In the genomic region with DNA sequence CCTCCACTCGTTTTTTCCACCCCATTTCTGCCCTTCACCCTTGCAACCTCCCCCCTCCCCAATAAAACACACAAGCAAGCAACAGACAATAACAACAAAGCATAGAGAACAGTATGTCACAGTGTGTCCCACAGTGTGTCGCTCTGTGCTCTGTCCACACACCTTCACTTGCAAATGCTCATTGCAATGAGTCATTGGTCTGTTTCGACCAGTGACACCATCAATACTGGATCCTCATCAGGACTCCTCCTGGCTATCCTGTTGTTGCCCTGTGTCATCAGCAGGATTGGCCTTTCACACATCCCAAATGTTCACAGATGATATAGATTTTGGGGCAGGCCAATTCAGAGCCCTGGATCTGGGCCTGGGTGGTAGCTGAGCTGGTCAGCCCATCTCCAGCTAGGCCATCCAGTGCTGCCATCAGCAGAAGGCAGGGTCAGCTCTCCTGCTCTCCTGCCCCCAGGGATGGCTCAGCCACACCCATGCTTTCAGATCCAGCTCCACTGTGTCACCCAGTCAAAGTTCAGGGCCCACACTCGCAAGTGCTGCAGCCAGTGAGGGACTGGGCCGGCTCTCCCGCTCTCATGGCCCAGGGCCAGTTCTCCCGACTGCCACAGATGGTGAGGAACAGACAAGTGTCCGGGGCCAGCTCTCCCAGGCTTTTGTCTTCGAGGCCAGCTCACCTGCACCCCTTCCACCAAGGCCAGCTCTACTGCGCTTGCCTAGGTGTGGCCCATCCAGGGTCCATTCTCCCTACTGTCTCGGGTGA, we compare ENCODE assay signal across 12 mouse cellular contexts.
DNase-seq lines count a peak whose midpoint lies in the region; ATAC-seq and TF ChIP-seq lines count a peak whose summit lies in the region.
"Had no signal": no experiment of that assay in that cellular context is flagged by ENCODE, and none has a peak within 500 bp of the region (broad histone marks: within the 10 kb centered on the region; RNA-seq: fewer than 3 reads in every experiment).

No protein-coding gene starts in this region.

- no peak for TF ChIP-seq POLR2A in heart, adult 2 months (IDR thresholded peaks at IDR 0.05; ENCODE audit: insufficient read depth, low read depth, low read length)

- intact Hi-C loops in heart, adult 2 months (cut with DNase I): no loop called here

- H3K4me3 ChIP-seq in kidney, embryonic 15.5 days (replicated peaks): no peak overlapping the region
- no peak overlapping the region for H3K4me3 ChIP-seq in intestine, embryonic 16.5 days (ENCODE audit: low read length)
- H3K4me3 ChIP-seq in liver, embryonic 15.5 days (replicated peaks): no peak overlapping the region
- H3K4me3 ChIP-seq in heart, adult 2 months: no peak overlapping the region
- H3K4me3 ChIP-seq: erythroblast, embryonic 14.5 days; midbrain, embryonic 12.5 days; stomach, embryonic 15.5 days had no signal

- TF ChIP-seq CTCF in heart, adult 2 months (IDR thresholded peaks at IDR 0.05): no peak

- no peak for TF ChIP-seq EP300 in heart, adult 2 months (IDR thresholded peaks at IDR 0.05; ENCODE audit: insufficient read depth, low read depth, low read length)

- no peak overlapping the region for H3K9ac ChIP-seq in kidney, embryonic 15.5 days
- H3K9ac ChIP-seq in intestine, embryonic 16.5 days (ENCODE audit: low read depth, low read length): peak overlapping the region; percentile 31; the same call in 1 of the 2 replicates
- no peak overlapping the region for H3K9ac ChIP-seq in liver, embryonic 15.5 days
- no peak overlapping the region for H3K9ac ChIP-seq in heart, adult 2 months (ENCODE audit: low read depth, low read length)
- H3K9ac ChIP-seq: midbrain, embryonic 12.5 days; stomach, embryonic 15.5 days had no signal

- peak; percentile 28 for DNase-seq in kidney, adult 18-20 months
- DNase-seq in brain, adult 2 months (ENCODE audit: low read depth, low spot score): peak; percentile 90
- DNase-seq in urinary bladder, adult 2 months (ENCODE audit: low spot score): no peak
- no peak for DNase-seq in gastrocnemius, adult 18-20 months (ENCODE audit: low spot score)
- no peak for DNase-seq in heart, adult 2 months

- no peak overlapping the region for H3K27ac ChIP-seq in kidney, embryonic 15.5 days
- H3K27ac ChIP-seq in intestine, embryonic 16.5 days (ENCODE audit: low read length): peak overlapping the region; percentile 15; the same call in 1 of the 2 replicates
- H3K27ac ChIP-seq in liver, embryonic 15.5 days (replicated peaks): peak overlapping the region; percentile 74
- H3K27ac ChIP-seq in heart, adult 2 months: no peak overlapping the region
- H3K27ac ChIP-seq: midbrain, embryonic 12.5 days; stomach, embryonic 15.5 days had no signal

- H3K27me3 ChIP-seq in kidney, embryonic 15.5 days: no peaks in the 10 kb centered on the region
- no peaks in the 10 kb centered on the region for H3K27me3 ChIP-seq in intestine, embryonic 16.5 days (replicated peaks; ENCODE audit: control insufficient read depth, insufficient read depth, low read length)
- H3K27me3 ChIP-seq in liver, embryonic 15.5 days: no peaks in the 10 kb centered on the region
- H3K27me3 ChIP-seq in heart, adult 2 months (ENCODE audit: control insufficient read depth, insufficient read depth, low read length): no peaks in the 10 kb centered on the region
- H3K27me3 ChIP-seq: midbrain, embryonic 12.5 days; stomach, embryonic 15.5 days had no signal

- H3K4me2 ChIP-seq in kidney, embryonic 15.5 days: no peak overlapping the region
- H3K4me2 ChIP-seq in intestine, embryonic 16.5 days (ENCODE audit: low read depth, low read length): no peak overlapping the region
- no peak overlapping the region for H3K4me2 ChIP-seq in liver, embryonic 15.5 days
- H3K4me2 ChIP-seq: midbrain, embryonic 12.5 days; stomach, embryonic 15.5 days had no signal

- H3K36me3 ChIP-seq in kidney, embryonic 15.5 days: no peaks in the 10 kb centered on the region
- H3K36me3 ChIP-seq in intestine, embryonic 16.5 days (ENCODE audit: control insufficient read depth, insufficient read depth, low read length): no peaks in the 10 kb centered on the region
- no peaks in the 10 kb centered on the region for H3K36me3 ChIP-seq in liver, embryonic 15.5 days (replicated peaks)
- H3K36me3 ChIP-seq in heart, adult 2 months (ENCODE audit: control insufficient read depth, insufficient read depth, low read length): no peaks in the 10 kb centered on the region
- H3K36me3 ChIP-seq: G1E; midbrain, embryonic 12.5 days; stomach, embryonic 15.5 days had no signal

- 76% methylated on average over 11 of the region's 11 CpGs for WGBS in kidney, embryonic 15.5 days
- WGBS in intestine, embryonic 16.5 days: 58% methylated on average over 11 of the region's 11 CpGs
- 49% methylated on average over 11 of the region's 11 CpGs for WGBS in liver, embryonic 15.5 days (ENCODE audit: insufficient replicate concordance)
- 55% methylated on average over 11 of the region's 11 CpGs for WGBS in heart, adult 2 months

- ATAC-seq in kidney, embryonic 15.5 days (replicated peaks; ENCODE audit: low FRiP score): no peak
- peak; percentile 64 for ATAC-seq in intestine, embryonic 16.5 days
- peak; percentile 60 for ATAC-seq in liver, embryonic 15.5 days (ENCODE audit: insufficient read depth)

- H3K4me1 ChIP-seq in kidney, embryonic 15.5 days: peaks cover 7% of the 10 kb centered on the region
- peaks cover 25% of the 10 kb centered on the region for H3K4me1 ChIP-seq in intestine, embryonic 16.5 days (ENCODE audit: control insufficient read depth, insufficient read depth, low read length)
- H3K4me1 ChIP-seq in liver, embryonic 15.5 days (replicated peaks): peaks cover 21% of the 10 kb centered on the region
- H3K4me1 ChIP-seq in heart, adult 2 months (ENCODE audit: control insufficient read depth, insufficient read depth, low read length): no peaks in the 10 kb centered on the region
- H3K4me1 ChIP-seq: stomach, embryonic 15.5 days had no signal

- no peaks in the 10 kb centered on the region for H3K9me3 ChIP-seq in kidney, embryonic 15.5 days (replicated peaks)
- H3K9me3 ChIP-seq in intestine, embryonic 16.5 days (ENCODE audit: control insufficient read depth, low read length): no peaks in the 10 kb centered on the region
- H3K9me3 ChIP-seq in liver, embryonic 15.5 days (replicated peaks): no peaks in the 10 kb centered on the region
- H3K9me3 ChIP-seq: midbrain, embryonic 12.5 days; stomach, embryonic 15.5 days had no signal

- H3K79me2 ChIP-seq in heart, adult 2 months (replicated peaks; ENCODE audit: control insufficient read depth, insufficient read depth, low read length): no peaks in the 10 kb centered on the region

Comparison
In these comparisons a context has a peak if more than half of its experiments do, and no peak if none do; other contexts are left out.
1. DNase-seq: peak in kidney, adult 18-20 months (single experiment) and brain, adult 2 months (single experiment); none in urinary bladder, adult 2 months (single experiment), gastrocnemius, adult 18-20 months (single experiment) and heart, adult 2 months (0 of 2).
2. H3K27ac ChIP-seq: peak in intestine, embryonic 16.5 days (single experiment) and liver, embryonic 15.5 days (single experiment); none in kidney, embryonic 15.5 days (single experiment) and heart, adult 2 months (single experiment).